Mouse (Mus musculus) CH12.LX (cell line): Measurements from ENCODE around the gene Gbp5. TPM values are rescaled to one million over a fixed set of nuclear protein-coding genes. Genes with fewer than 3 reads are reported as not detected.

Experiments used
- DNase-seq: peaks from one replicate; pipeline ENCODE4 v3.0.0-alpha.2; 2013; ENCODE audit errors: extremely low read depth
- H3K27ac ChIP-seq: 2 replicates; pipeline ENCODE4 v1.5.1; 2012; ENCODE audit warnings: low read depth, mild to moderate bottlenecking, control low read depth, moderate library complexity; ENCODE audit not compliant: insufficient read depth
- H3K27me3 ChIP-seq: replicated peaks from 2 replicates; pipeline ENCODE3; 2012; ENCODE audit warnings: inconsistent platforms
- H3K36me3 ChIP-seq, 2 experiments: replicated peaks in 1 of 2; 2 replicates each; pipeline versions ENCODE3 to v1.6.1; 2012; ENCODE audit warnings: inconsistent platforms in 1 of 2, low read length in 1 of 2, mild to moderate bottlenecking in 1 of 2, mixed read lengths in 1 of 2, moderate library complexity in 1 of 2; ENCODE audit not compliant: control insufficient read depth in 1 of 2, insufficient read depth in 1 of 2
- H3K4me1 ChIP-seq, 2 experiments: 2 replicates each; pipeline ENCODE4 v1.6.1; 2012; ENCODE audit warnings: inconsistent platforms in 1 of 2, moderate library complexity in 1 of 2; ENCODE audit not compliant: insufficient read depth in 2 of 2, control insufficient read depth in 1 of 2
- H3K4me2 ChIP-seq: 2 replicates; pipeline ENCODE4 v1.6.1; 2012; ENCODE audit warnings: low read depth, mild to moderate bottlenecking, control low read depth; ENCODE audit not compliant: poor library complexity, insufficient read depth, severe bottlenecking
- H3K4me3 ChIP-seq, 3 experiments: fragments of 150-350 bp in 1 of 3; sonication (generic) in 1 of 3; replicated peaks in 1 of 3; 2 replicates each; pipeline versions ENCODE3 to v1.5.1; 2011 to 2012; ENCODE audit warnings: low read depth in 2 of 3, low read length in 2 of 3, mild to moderate bottlenecking in 2 of 3, moderate library complexity in 2 of 3, control low read depth in 1 of 3, improper control_type of control experiment in 1 of 3, inconsistent platforms in 1 of 3, mixed read lengths in 1 of 3; ENCODE audit not compliant: poor library complexity in 1 of 3
- H3K79me2 ChIP-seq: replicated peaks from 2 replicates; pipeline ENCODE4 v1.6.1; 2012; ENCODE audit warnings: mild to moderate bottlenecking, moderate library complexity; ENCODE audit not compliant: control insufficient read depth, poor library complexity, insufficient read depth, severe bottlenecking; ENCODE audit errors: extremely low read depth
- H3K9ac ChIP-seq: 2 replicates; pipeline ENCODE4 v1.6.1; 2012; ENCODE audit warnings: low read depth, mild to moderate bottlenecking, control low read depth, moderate library complexity; ENCODE audit not compliant: insufficient read depth
- H3K9me3 ChIP-seq: replicated peaks from 2 replicates; pipeline ENCODE3; 2012; ENCODE audit warnings: low read length, inconsistent platforms, mixed read lengths
- CTCF ChIP-seq, 2 experiments: IDR thresholded peaks in 1 of 2; conservative IDR thresholded peaks in 1 of 2; 2 replicates each; pipeline ENCODE4 v1.5.1; 2011 to 2012; ENCODE audit warnings: low read depth in 2 of 2, low read length in 2 of 2, improper control_type of control experiment in 1 of 2, inconsistent platforms in 1 of 2, mild to moderate bottlenecking in 1 of 2, moderate library complexity in 1 of 2
- ELF1 ChIP-seq: IDR thresholded peaks from 2 replicates; pipeline ENCODE4 v1.6.1; 2014; ENCODE audit warnings: low read depth, mild to moderate bottlenecking, inconsistent platforms, low read length, improper control_type of control experiment
- EP300 ChIP-seq: IDR thresholded peaks from 2 replicates; pipeline ENCODE4 v1.6.1; 2011; ENCODE audit warnings: low read length, improper control_type of control experiment
- GABPA ChIP-seq: IDR thresholded peaks from 2 replicates; pipeline ENCODE4 v1.6.1; 2012; ENCODE audit warnings: low read depth, low read length, improper control_type of control experiment, inconsistent platforms; ENCODE audit not compliant: insufficient replicate concordance
- IRF4 ChIP-seq: IDR thresholded peaks from 2 replicates; pipeline ENCODE4 v1.6.1; 2014; ENCODE audit warnings: low read depth, mild to moderate bottlenecking, inconsistent platforms, low read length, improper control_type of control experiment
- JUN ChIP-seq: IDR thresholded peaks from 2 replicates; pipeline ENCODE4 v1.6.1; 2011; ENCODE audit warnings: low read depth, mild to moderate bottlenecking, low read length, improper control_type of control experiment, moderate library complexity; ENCODE audit not compliant: insufficient read depth
- KAT2A ChIP-seq: IDR thresholded peaks from 2 replicates; pipeline ENCODE4 v1.6.1; 2012; ENCODE audit warnings: low read length, improper control_type of control experiment, inconsistent platforms; ENCODE audit not compliant: insufficient replicate concordance
- MAFK ChIP-seq: IDR thresholded peaks from 2 replicates; pipeline ENCODE4 v1.6.1; 2011; ENCODE audit warnings: low read length, improper control_type of control experiment; ENCODE audit not compliant: insufficient replicate concordance
- NELFE ChIP-seq: IDR thresholded peaks from 2 replicates; pipeline ENCODE4 v1.6.1; 2011; ENCODE audit warnings: low read depth, low read length, improper control_type of control experiment
- NRF1 ChIP-seq: IDR thresholded peaks from 2 replicates; pipeline ENCODE4 v1.6.1; 2014; ENCODE audit warnings: low read depth, mild to moderate bottlenecking, inconsistent platforms, low read length, improper control_type of control experiment, moderate library complexity
- PAX5 ChIP-seq: IDR thresholded peaks from 2 replicates; pipeline ENCODE4 v1.6.1; 2012; ENCODE audit warnings: low read length, inconsistent platforms, mixed read lengths
- POLR2AphosphoS2 ChIP-seq: IDR thresholded peaks from 2 replicates; pipeline ENCODE4 v1.6.1; 2011; ENCODE audit warnings: low read depth, low read length, improper control_type of control experiment
- RAD21 ChIP-seq: IDR thresholded peaks from 2 replicates; pipeline ENCODE4 v1.6.1; 2011; ENCODE audit warnings: low read depth, mild to moderate bottlenecking, low read length, improper control_type of control experiment, moderate library complexity
- SIN3A ChIP-seq: IDR thresholded peaks from 2 replicates; pipeline ENCODE4 v1.6.1; 2012; ENCODE audit warnings: low read length, improper control_type of control experiment, inconsistent platforms
- SMC3 ChIP-seq: IDR thresholded peaks from 2 replicates; pipeline ENCODE4 v1.6.1; 2011; ENCODE audit warnings: low read depth, low read length, improper control_type of control experiment
- USF1 ChIP-seq: IDR thresholded peaks from 2 replicates; pipeline ENCODE4 v1.6.1; 2014; ENCODE audit warnings: low read depth, mild to moderate bottlenecking, inconsistent platforms, low read length, improper control_type of control experiment
- USF2 ChIP-seq: conservative IDR thresholded peaks from 2 replicates; pipeline ENCODE4 v1.6.1; 2011; ENCODE audit warnings: low read depth, low read length, improper control_type of control experiment
- ZC3H11A ChIP-seq: IDR thresholded peaks from 2 replicates; pipeline ENCODE4 v1.6.1; 2012; ENCODE audit warnings: low read depth, mild to moderate bottlenecking, inconsistent platforms, low read length, improper control_type of control experiment
- ZMIZ1 ChIP-seq: IDR thresholded peaks from 2 replicates; pipeline ENCODE4 v1.6.1; 2012; ENCODE audit warnings: low read depth, mild to moderate bottlenecking, inconsistent platforms, low read length, improper control_type of control experiment
- ZNF384 ChIP-seq: IDR thresholded peaks from 2 replicates; pipeline ENCODE4 v1.6.1; 2012; ENCODE audit warnings: low read depth, low read length, improper control_type of control experiment, inconsistent platforms
- dilution Hi-C: fragments of 300-500 bp; cut with MboI; formaldehyde crosslinking; loops from 2 replicates; pipeline ENCODE4 v1.14.3; 2020; ENCODE audit warnings: low sequenced_read_pairs; ENCODE audit not compliant: extremely low pct_unique_long_range_greater_than_20kb, extremely low pct_ligation_motif_present
- in situ Hi-C: fragments of 300-500 bp; cut with MboI; formaldehyde crosslinking; loops from 3 replicates; pipeline ENCODE4 v1.14.3; 2019; ENCODE audit warnings: low sequenced_read_pairs, low pct_ligation_motif_present, low pct_unique_long_range_greater_than_20kb, mixed read lengths
- polyA plus RNA-seq: library from polyadenylated mRNA; unstranded; fragments of >175 nt; gene quantifications from 2 replicates; pipeline ENCODE4 v1.2.1, GENCODE M21; 2012; ENCODE audit warnings: low read depth; ENCODE audit not compliant: insufficient read length
- total RNA-seq, 2 experiments: library from RNA; depleted of rRNA; stranded (reverse); fragments of 300-350 nt in 1 of 2; fragments of >200 nt in 1 of 2; gene quantifications; 2 replicates each; pipeline ENCODE4 v1.2.3; 2012 to 2014

Gene Gbp5
- total and polyA plus RNA-seq, 3 experiments, result 1.3 to 16.1 (median 4.8) TPM

GRCm38 (mm10) chr3:142462764-142463751 is 30.7 kb upstream of the Gbp5 start:
- Histone ChIP-seq H3K4me2 (0 out of 2 replicates have a peak overlapping the region, but pooled peaks have one; percentile 1), H3K4me1 (peaks cover 2 to 8% of the 10 kb centered on the region in 2 experiments; a peak in 2 of 4 replicates), H3K27me3 (peaks cover 5% of the 10 kb centered on the region), H3K4me3 (no peak overlapping the region), H3K9ac (no peak overlapping the region), H3K9me3 (no peaks in the 10 kb centered on the region), H3K36me3 (no peaks in the 10 kb centered on the region), H3K79me2 (no peaks in the 10 kb centered on the region), H3K27ac (no peak overlapping the region)
- DNase-seq, result no peak
- TF ChIP-seq GABPA (no peak), MAFK (no peak), NRF1 (no peak), ZC3H11A (no peak), PAX5 (no peak), POLR2AphosphoS2 (no peak), SIN3A (no peak), IRF4 (no peak), CTCF (conservative IDR thresholded peaks at IDR 0.05 in 1 of 2, IDR thresholded peaks at IDR 0.05 in 1 of 2; ENCODE audit: low read depth in 2 of 2, low read length in 2 of 2) (no peak), EP300 (no peak), KAT2A (no peak)
- dilution Hi-C loops (no loop called here), in situ Hi-C loops (no loop called here)

GRCm38 (mm10) chr3:142474349-142474983 is 19.3 kb upstream of the Gbp5 start:
- peak; percentile 79 for DNase-seq
- Histone ChIP-seq H3K9me3 (no peaks in the 10 kb centered on the region), H3K4me1 (peaks cover 6 to 18% of the 10 kb centered on the region in 2 experiments; a peak in 3 of 4 replicates)
- TF ChIP-seq ZMIZ1 (no peak), GABPA (no peak), CTCF (conservative IDR thresholded peaks at IDR 0.05 in 1 of 2, IDR thresholded peaks at IDR 0.05 in 1 of 2; ENCODE audit: low read depth in 2 of 2, low read length in 2 of 2) (peak; percentile 98 to 100), USF1 (no peak), ELF1 (peak; percentile 69), RAD21 (peak; percentile 87), SMC3 (peak; percentile 92), ZC3H11A (0 out of 2 replicates have a peak, but pooled peaks have one; percentile 17), JUN (no peak), IRF4 (peak; percentile 66), SIN3A (peak; percentile 46; the same call in 1 of the 2 replicates), USF2 (0 out of 2 replicates have a peak, but pooled peaks have one; percentile 3), NELFE (peak; percentile 43; the same call in 1 of the 2 replicates), ZNF384 (peak; percentile 66; the same call in 1 of the 2 replicates)
- TF ChIP-seq, all 38 proteins: peak for 10
- Histone ChIP-seq H3K27me3 (peaks cover 2% of the 10 kb centered on the region), H3K79me2 (no peaks in the 10 kb centered on the region), H3K4me2 (peak overlapping the region; percentile 95), H3K4me3 (peak overlapping the region in 2 of 3 experiments; percentile 21 to 38), H3K9ac (peak overlapping the region; percentile 26), H3K27ac (no peak overlapping the region), H3K36me3 (no peaks in the 10 kb centered on the region)
- dilution Hi-C loops (no loop called here), in situ Hi-C loops (loop anchor here (5.0 to 10.0 kb wide), 2 partner anchors 182 to 590 kb away; no protein-coding TSS in a partner anchor)
